Mouse (Mus musculus) T-cell, adult 2 months (primary cell): ENCODE data around the gene Atp13a3.
"Not testable (repeated sequence)": the region's sequence is repeated elsewhere in the genome, so short reads cannot be mapped to it uniquely, and the experiment has no call there.

Experiments
- DNase-seq: peaks from one replicate; pipeline ENCODE4 v3.0.0; 2022; ENCODE audit warnings: low spot score

Atp13a3 gene

DNA sequence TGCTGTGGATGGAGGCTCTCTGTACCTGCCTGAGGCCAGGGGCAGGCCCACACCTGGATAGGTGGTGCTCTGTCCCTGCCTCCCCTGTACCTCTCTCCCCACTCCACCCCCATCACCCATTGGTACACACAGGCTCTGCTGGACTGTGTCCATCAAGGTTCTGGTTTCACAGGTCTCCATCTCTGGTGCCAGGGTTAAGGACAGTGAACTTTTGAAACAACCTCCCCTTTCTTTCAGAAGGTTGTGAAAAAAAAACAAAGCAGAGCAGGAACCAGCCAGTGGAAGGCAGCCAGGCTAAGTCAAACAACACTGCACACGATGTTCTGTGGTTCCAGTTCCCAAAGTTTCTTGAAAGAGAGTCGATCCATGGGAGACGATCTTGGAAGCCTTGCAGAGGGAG is 6.9 kb upstream of the Atp13a3 start:
- DNase-seq = no peak

DNA sequence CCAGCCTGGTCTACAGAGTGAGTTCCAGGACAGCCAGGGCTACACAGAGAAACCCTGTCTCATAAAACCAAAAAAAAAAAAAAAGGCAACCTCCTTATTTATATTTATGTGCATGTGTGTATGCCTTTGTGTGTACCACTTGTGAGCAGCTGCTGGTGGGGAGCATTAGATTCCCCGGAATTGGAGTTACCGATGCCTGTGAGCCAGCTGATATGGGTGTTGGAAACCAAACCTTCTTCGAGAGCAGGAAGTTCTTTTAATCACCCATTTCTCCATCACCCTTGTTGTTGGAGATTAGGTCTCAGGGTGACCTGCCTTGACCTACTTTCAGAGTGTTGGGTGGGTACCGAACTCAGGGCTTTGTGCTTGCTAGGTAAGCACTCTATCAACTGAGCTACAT is 5.1 kb upstream of the Atp13a3 start:
- DNase-seq = no peak

GRCm38 (mm10) chr16:30407513-30407912 is 1.7 kb upstream of the Atp13a3 start:
- no peak for DNase-seq

DNA sequence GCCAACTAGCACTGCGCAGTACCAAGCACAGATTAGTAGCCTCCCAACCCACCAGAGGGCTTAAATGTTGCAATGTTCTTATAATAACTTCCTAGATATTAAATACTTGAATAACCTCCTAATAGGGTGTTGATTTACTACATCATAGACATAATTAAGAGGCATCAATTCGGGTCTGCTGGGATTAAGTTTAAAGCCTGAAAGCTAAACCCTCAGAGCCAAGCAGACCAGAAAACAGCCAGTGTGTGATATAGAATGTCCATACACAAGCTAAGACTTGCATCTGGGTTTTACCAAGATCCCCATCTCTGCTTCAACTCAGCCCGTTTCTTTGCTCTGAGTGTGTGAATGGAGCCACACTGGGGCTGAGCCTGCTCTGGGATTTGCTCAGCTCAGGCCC is 2.2 kb downstream of the Atp13a3 start:
- DNase-seq = no peak

DNA sequence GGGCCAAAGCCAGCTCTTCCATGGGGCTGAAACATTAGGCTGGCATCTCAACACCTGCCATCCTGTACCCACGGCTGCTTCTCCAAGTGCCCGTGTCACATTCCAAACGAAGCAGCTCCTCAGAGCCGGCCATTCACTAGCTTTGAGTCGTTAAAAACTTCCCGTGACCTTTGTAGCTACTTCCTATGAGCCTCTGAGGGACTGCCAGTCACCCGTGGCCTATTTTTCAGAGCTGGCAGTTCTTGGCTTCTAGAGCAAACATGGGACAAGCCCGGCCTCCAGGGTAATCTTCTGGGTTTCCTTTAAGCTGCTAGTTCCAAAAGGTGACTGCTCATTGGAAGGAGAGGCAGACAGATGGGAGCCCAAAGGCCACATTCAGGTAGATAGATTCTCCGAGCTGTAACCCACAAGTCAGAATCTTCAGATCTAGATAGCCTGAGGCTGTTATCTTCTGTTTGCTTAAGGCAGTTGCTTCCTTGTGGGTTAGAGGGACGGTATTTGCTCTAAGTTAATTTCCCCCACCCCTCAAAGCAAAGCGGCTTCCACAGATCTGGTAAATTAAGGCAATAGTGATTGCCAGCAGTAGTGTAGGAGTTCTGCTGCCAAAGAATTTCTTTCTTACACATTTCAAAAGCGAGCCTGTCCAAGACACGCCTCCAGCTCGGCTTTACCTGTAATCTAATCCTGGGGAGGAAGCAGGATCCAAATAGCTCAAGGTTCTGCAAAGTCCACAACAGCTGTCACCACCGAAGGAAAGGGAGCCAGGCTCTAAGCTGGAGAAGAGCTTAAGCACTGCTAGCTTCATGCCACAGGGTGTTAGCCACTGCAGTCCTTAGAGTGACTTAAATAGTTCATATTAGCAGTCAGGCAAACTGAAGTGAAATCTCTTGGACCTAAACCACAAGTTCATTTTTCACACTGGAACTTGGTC is 8.4 kb downstream of the Atp13a3 start:
- no peak for DNase-seq

GRCm38 (mm10) chr16:30395136-30395535 is 10.6 kb downstream of the Atp13a3 start:
- DNase-seq = no peak

DNA sequence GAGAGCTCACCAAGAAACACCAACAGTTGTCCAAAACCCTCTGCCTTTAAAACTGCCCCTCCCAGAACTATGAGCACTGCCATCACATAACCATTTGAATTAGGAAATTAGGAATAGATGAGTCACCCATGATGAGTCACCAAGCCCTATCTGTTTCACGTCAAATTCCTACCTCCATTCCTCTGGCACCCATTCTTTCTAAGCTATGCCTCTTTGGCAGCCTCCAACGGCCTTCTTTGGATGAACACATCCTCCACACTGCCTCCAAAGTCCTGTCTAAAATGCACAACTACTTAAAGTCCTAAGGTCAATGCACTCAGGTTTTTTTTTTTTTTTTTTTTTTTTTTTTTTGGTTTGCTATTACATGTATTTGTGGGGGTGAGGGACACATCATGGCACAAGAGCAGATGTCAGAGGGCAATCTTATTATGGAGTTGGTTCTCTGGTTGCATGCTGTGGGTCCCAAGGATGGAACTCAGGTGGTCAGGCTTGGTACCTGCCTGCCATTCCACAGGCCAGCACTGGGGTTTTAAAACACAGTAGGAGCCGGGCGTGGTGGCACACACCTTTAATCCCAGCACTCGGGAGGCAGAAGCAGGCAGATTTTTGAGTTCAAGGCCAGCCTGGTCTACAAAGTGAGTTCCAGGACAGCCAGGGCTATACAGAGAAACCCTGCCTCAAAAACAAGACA is 15.0 kb downstream of the Atp13a3 start:
- DNase-seq = no peak

GRCm38 (mm10) chr16:30389831-30390649 is 15.7 kb downstream of the Atp13a3 start:
- no peak for DNase-seq

- DNase-seq = peak; percentile 85
These were observed 16.5 kb downstream of the Atp13a3 start for GRCm38 (mm10) chr16:30389210-30389684.

- peak; percentile 91 for DNase-seq
These were observed 17.1 kb downstream of the Atp13a3 start for GRCm38 (mm10) chr16:30388522-30389209.

DNA sequence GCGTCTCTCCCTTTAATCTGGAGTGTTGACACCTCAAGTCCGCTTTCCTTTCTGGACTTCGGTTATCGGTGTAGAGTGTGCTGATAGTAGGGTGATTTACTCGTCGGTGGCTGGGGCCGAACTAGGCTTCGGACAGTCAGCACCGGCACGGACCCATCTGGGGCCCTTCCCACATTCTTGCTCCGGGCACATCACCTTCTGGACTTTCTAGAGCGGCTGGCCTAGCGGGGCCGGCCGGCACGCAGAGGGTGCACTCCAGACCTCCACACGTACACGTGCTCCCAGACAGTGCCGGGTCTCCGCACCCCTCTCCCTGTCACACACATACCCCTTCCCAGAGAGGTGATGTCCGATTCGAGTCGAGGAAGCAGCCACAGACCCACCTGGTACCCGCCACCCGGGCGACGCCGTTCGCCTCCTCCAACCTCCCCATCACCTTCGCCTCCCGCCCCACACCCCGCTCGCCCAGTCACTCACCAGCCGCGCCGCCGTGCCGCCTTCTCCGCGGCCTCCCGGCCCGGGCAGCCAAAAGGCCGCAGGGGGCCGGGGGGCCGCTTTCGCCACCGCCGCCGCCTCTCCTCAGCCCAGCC is 17.8 kb downstream of the Atp13a3 start:
- DNase-seq = peak; percentile 25

- DNase-seq = no peak
These were observed 18.8 kb downstream of the Atp13a3 start for GRCm38 (mm10) chr16:30386911-30387439.

- no peak for DNase-seq
These were observed 20.2 kb downstream of the Atp13a3 start for GRCm38 (mm10) chr16:30385531-30385930.

- no peak for DNase-seq
These were observed 29.5 kb downstream of the Atp13a3 start for GRCm38 (mm10) chr16:30376237-30376636.

DNA sequence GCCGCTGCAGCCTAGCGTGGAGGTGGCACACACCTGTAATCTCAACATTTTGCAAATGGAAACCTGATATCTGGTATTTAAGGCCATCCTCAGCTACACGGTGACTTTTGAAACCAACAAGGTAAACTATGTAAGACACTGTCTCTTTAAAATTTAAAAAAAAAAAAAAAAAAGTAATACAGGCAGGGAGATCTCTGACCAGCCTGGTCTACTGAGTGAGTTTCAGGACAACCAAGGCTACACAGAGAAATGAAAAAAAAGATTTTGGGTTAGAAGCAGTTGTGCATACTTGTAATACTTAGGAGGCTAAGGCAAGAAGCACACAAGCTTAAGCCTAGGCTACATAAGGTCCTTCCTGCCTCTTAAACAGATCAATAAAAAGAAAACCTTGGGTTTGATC is 30.8 kb downstream of the Atp13a3 start:
- no peak for DNase-seq

GRCm38 (mm10) chr16:30374266-30374665 is 31.5 kb downstream of the Atp13a3 start:
- peak; percentile 62 for DNase-seq

- not testable (repeated sequence) for DNase-seq
These were observed 32.5 kb downstream of the Atp13a3 start for GRCm38 (mm10) chr16:30373286-30373685.

- DNase-seq = no peak
These were observed 38.4 kb downstream of the Atp13a3 start for GRCm38 (mm10) chr16:30367395-30367794.

- DNase-seq = no peak
These were observed 41.2 kb downstream of the Atp13a3 start for GRCm38 (mm10) chr16:30364604-30365003.

DNA sequence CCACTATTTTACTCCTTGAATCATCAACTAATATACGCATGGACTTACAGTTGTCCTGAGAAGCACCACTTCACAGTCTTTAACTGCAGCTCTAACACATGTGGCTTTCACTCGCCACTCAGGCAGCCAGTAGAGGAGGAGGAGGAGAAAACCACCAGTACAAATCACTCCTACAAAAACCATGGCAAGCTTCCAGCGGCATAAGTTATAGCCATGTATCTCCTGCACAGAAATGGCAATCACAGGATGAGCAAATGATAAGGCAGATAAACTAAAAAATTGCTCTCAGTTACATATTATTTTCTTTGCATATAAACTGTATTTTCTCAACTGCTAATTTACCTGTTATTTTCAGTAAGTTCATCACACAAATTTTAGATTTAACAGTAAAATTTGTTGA is 43.2 kb downstream of the Atp13a3 start:
- DNase-seq = no peak

- DNase-seq = not testable (repeated sequence)
These were observed 52.3 kb downstream of the Atp13a3 start for GRCm38 (mm10) chr16:30353489-30353888.
